Mouse (Mus musculus): Measurements from ENCODE around the gene Sesn3. TPM values are rescaled to one million over a fixed set of nuclear protein-coding genes. Genes with fewer than 3 reads are reported as not detected.
"Not testable (repeated sequence)": the region's sequence is repeated elsewhere in the genome, so short reads cannot be mapped to it uniquely, and the experiment has no call there.

Gene Sesn3
- total RNA-seq, 2 experiments from 2014 or later: 111 to 118 TPM

DNA sequence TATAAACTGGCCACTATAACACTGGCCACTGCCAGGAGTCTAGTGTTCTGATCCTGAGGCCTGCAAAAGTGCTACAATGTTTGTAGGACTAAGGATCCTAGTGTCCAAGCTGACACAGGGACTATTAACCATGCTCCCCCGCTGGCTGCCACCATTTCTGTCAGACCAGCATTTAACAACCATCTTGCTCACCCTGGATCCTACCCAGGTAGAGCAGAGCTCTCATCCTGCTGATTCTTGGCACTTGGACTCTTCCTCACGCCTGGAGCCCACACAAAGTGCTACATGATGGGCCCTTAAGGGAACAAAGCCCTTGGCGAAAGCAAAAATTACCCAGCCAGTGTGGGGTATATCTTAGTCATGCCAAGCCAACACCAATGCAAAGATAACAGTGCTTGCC lies 62.0 kb downstream of the Sesn3 start:
- TF ChIP-seq CTCF (IDR thresholded peaks at IDR 0.05): no peak
- DNase-seq (ENCODE audit: extremely low spot score in 1 of 2, low spot score in 2 of 2): no peak
- intact Hi-C loops (cut with DNase I): no loop called here
- H3K27ac ChIP-seq: no peak overlapping the region; the same call in 1 of the 2 replicates
- H3K4me3 ChIP-seq: no peak overlapping the region

DNA sequence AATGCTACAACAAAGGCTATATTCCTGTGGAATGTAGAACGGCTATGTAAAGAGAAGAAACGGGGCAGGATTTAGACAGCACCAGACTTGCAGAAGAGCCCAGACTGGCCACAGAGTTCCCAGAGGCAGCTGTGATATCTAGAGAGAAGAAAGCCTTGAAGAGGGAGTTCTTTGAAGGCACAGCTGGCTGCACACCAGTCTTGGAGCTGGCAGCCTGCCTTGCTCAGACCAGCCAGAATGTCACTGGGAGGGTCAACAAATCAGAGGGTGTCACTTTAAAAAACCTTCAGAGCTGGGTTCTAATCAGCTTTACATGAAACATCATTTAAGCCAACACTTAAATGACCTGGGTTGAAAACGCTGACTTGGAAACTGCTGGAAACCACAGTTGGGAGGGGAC lies 63.8 kb downstream of the Sesn3 start:
- TF ChIP-seq CTCF (IDR thresholded peaks at IDR 0.05): no peak
- no peak for DNase-seq (ENCODE audit: extremely low spot score in 1 of 2, low spot score in 2 of 2)
- no peak overlapping the region for H3K4me3 ChIP-seq
- intact Hi-C loops (cut with DNase I): no loop called here
- H3K27ac ChIP-seq: no peak overlapping the region

DNA sequence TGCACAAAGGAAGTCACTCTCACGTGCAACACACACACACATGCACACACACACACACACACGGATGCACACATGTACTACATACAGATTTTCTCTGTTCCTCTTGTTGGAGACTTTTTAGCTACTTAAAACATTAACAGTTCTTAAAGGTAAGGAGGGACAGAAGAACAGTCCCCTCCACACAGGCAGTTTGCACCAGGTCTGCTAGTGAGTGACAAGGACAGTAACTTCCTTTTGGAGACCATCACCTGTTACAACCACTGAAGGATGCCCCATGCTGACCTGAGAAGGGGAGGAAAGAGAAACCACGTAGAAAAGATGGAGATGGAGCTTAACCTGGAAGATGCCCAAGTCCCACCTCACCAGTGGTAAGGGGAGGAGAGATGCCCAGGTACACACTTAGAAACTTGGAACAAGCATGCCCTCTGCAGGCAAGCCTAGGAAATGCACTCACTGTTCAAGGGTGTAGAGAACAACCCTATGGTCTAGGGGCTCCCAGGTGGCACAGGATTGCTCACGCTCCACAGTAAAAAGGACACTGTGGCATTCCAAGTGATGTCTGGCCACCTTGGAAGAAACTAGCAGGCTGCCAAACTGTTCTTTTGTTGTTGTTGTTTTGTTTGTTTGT lies 67.3 kb downstream of the Sesn3 start:
- peak; percentile 64 to 79 for DNase-seq (ENCODE audit: extremely low spot score in 1 of 2, low spot score in 2 of 2)
- H3K4me3 ChIP-seq: no peak overlapping the region
- no peak overlapping the region for H3K27ac ChIP-seq
- intact Hi-C loops (cut with DNase I): loop anchor here (1.0 kb wide), 2 partner anchors 453 to 493 kb away; no protein-coding TSS in a partner anchor
- TF ChIP-seq CTCF (IDR thresholded peaks at IDR 0.05): peak; percentile 88

DNA sequence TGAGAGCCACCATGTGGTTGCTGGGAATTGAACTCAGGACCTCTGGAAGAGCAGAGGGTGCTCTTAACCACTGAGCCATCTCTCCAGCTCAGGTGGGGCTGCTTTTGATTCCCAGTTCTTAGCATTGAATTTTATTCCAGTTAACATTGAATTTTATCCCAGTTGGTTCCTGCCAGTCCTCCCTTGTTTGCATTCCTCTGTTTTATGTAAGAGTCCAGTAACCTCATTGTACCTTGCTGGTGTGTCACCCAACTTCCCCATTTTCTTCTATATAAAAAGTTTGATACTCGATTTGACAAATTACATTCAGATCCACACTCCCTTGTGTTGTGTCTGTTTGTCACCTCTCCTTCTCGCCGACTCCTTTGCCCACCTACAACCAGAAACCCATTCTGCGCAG lies 71.0 kb downstream of the Sesn3 start:
- H3K27ac ChIP-seq; H3K4me3 ChIP-seq; DNase-seq (ENCODE audit: extremely low spot score in 1 of 2, low spot score in 2 of 2); intact Hi-C loops (cut with DNase I): not testable (repeated sequence)

DNA sequence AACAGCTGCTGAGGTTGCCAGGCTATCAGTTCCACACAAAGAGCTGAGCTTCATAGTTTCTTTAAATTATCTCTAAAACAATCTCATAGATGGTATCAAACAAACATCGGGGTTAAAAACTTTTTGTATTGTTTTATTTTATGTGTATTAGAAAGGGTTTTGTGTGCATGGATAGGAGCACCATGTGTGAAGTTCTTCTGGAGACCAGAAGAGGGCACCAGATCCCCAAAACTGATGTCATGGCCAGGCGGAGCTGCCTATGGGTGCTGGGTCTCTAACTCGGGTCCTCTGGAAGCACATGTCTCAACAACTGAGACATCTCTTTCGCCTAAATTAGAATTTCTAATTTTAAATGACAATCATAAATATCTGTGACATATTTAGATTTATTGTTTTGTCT lies 73.5 kb downstream of the Sesn3 start:
- no peak overlapping the region for H3K4me3 ChIP-seq
- H3K27ac ChIP-seq: no peak overlapping the region
- peak; percentile 72 for TF ChIP-seq CTCF (IDR thresholded peaks at IDR 0.05)
- intact Hi-C loops (cut with DNase I): no loop called here
- DNase-seq (ENCODE audit: extremely low spot score in 1 of 2, low spot score in 2 of 2): no peak

- H3K27ac ChIP-seq: no peak overlapping the region
- intact Hi-C loops (cut with DNase I): no loop called here
- no peak for DNase-seq (ENCODE audit: extremely low spot score in 1 of 2, low spot score in 2 of 2)
- no peak for TF ChIP-seq CTCF (IDR thresholded peaks at IDR 0.05)
- H3K4me3 ChIP-seq: no peak overlapping the region
These were observed 74.5 kb downstream of the Sesn3 start for GRCm38 (mm10) chr9:14349380-14349779.

DNA sequence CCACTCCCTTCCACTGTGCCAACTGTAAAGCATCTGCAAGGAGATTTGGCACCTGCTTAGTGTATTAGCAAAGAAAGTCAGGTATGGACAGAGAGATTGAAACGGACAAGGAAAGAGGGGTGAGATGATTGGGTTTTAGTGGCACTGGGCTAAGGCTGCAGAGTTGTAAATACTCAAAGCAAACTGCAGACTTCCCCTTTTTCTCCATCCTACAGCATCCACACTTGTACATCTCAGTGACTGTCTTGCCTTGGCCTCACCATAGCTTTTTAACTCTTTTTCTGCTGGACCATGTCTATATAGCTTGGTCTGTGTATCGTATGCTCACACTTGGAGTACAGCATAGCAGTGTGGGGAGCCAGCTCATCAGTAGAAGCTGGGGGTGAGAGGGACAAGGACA lies 75.9 kb downstream of the Sesn3 start:
- intact Hi-C loops (cut with DNase I): no loop called here
- TF ChIP-seq CTCF (IDR thresholded peaks at IDR 0.05): no peak
- DNase-seq (ENCODE audit: extremely low spot score in 1 of 2, low spot score in 2 of 2): no peak

DNA sequence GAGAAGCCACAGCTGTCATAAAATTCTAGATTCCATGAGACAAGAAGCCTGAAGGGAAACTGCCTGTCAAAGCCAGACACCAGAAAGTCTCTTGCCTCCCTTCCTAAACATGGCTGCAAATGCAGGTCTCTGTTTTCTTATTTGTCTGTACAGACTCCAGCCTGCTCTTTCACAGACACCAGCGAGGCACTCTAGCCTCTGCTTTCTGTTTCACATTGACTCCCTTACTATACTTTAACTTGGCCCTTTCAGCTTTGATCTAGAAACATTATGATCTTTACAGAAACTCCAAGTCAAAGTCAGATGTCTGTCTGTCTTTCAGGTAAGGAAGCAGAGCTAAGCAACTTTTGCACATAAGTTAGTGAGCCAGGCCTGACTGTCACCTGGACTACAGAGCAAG lies 77.5 kb downstream of the Sesn3 start:
- DNase-seq (ENCODE audit: extremely low spot score in 1 of 2, low spot score in 2 of 2): no peak
- TF ChIP-seq CTCF (IDR thresholded peaks at IDR 0.05): no peak
- Histone ChIP-seq H3K4me3 (no peak overlapping the region), H3K27ac (no peak overlapping the region)
- intact Hi-C loops (cut with DNase I): no loop called here

More for the DNA sequence above, 75.9 kb downstream of the Sesn3 start:
- H3K4me3 ChIP-seq: no peak overlapping the region
- no peak overlapping the region for H3K27ac ChIP-seq

DNA sequence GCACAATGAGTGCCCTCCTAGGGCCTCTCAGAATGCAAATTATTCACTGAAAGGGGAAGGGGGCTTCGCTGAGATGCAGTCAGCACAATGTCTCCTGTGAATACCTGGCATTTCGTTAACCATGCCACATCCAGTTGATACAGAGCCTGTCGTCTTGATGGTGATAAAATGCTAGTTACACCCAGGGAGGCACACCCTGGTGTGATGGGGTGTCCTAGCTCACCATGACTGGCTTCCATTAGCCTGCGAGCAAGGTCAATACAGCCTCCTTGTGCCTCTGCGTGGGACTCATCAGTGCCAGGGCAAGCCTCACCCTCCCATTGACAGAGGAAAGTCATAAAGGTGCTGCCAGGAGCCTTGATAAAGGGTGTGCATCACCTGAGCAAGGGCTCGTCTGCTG lies 80.0 kb downstream of the Sesn3 start:
- intact Hi-C loops (cut with DNase I): no loop called here
- Histone ChIP-seq H3K4me3 (no peak overlapping the region), H3K27ac (no peak overlapping the region)
- no peak for DNase-seq (ENCODE audit: extremely low spot score in 1 of 2, low spot score in 2 of 2)
- TF ChIP-seq CTCF (IDR thresholded peaks at IDR 0.05): no peak

- peak; percentile 40 for TF ChIP-seq CTCF (IDR thresholded peaks at IDR 0.05)
- Histone ChIP-seq H3K27ac (no peak overlapping the region), H3K4me3 (no peak overlapping the region)
- intact Hi-C loops (cut with DNase I): no loop called here
- DNase-seq (ENCODE audit: extremely low spot score in 1 of 2, low spot score in 2 of 2): no peak
These were observed 82.2 kb downstream of the Sesn3 start for GRCm38 (mm10) chr9:14357033-14357432.

- intact Hi-C loops (cut with DNase I): no loop called here
- Histone ChIP-seq H3K27ac (no peak overlapping the region), H3K4me3 (no peak overlapping the region)
- no peak for DNase-seq (ENCODE audit: extremely low spot score in 1 of 2, low spot score in 2 of 2)
- no peak for TF ChIP-seq CTCF (IDR thresholded peaks at IDR 0.05)
These were observed 87.4 kb downstream of the Sesn3 start for GRCm38 (mm10) chr9:14362068-14362768.

- no peak overlapping the region for H3K27ac ChIP-seq
- H3K4me3 ChIP-seq: no peak overlapping the region
- DNase-seq (ENCODE audit: extremely low spot score in 1 of 2, low spot score in 2 of 2): no peak
- intact Hi-C loops (cut with DNase I): no loop called here
- no peak for TF ChIP-seq CTCF (IDR thresholded peaks at IDR 0.05)
These were observed 88.7 kb downstream of the Sesn3 start for GRCm38 (mm10) chr9:14363540-14363939.

DNA sequence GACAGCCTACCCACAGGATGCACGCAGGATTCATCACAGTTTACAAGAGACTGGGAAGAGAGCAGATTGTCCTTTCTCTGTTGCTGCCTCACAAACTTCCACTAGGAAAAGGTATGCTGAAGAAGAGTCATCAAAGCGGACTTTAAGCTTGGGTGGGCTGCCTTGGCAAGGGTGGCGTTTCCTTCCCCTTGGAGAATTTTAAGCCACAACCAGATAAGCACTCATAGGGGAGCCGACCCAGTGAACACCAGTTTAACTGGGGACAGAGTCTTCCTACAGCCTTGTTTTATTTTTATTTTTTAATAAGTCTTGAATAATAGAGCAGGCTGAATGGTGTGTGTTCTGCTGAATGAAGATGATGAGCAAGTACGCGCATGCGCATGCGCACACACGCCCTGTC lies 89.9 kb downstream of the Sesn3 start:
- H3K4me3 ChIP-seq: no peak overlapping the region
- H3K27ac ChIP-seq: no peak overlapping the region; the same call in 1 of the 2 replicates
- TF ChIP-seq CTCF (IDR thresholded peaks at IDR 0.05): no peak
- DNase-seq (ENCODE audit: extremely low spot score in 1 of 2, low spot score in 2 of 2): no peak
- intact Hi-C loops (cut with DNase I): no loop called here
